Mouse (Mus musculus) right cerebral cortex, adult 18-20 months (tissue): ENCODE measurements around the gene Fthl17d.
"Not testable (repeated sequence)": the region's sequence is repeated elsewhere in the genome, so short reads cannot be mapped to it uniquely, and the experiment has no call there.

Experiments used
- DNase-seq: peaks from one replicate; pipeline ENCODE4 v3.0.0; 2022; ENCODE audit warnings: mixed read lengths

The Fthl17d gene

GRCm38 (mm10) chrX:8986655-8987054 is at the start of gene Fthl17d:
TSS of gene Fthl17d (minus strand) at chrX:8986755.
- not testable (repeated sequence) for DNase-seq

GRCm38 (mm10) chrX:9033193-9033592 is 46.6 kb upstream of the Fthl17d start, which contains the start of gene Fthl17e:
TSS of gene Fthl17e (plus strand) at chrX:9033493.
- not testable (repeated sequence) for DNase-seq

GRCm38 (mm10) chrX:9019481-9019880 is 32.9 kb upstream of the Fthl17d start:
- DNase-seq = no peak

- DNase-seq = no peak
These were observed 29.5 kb upstream of the Fthl17d start for GRCm38 (mm10) chrX:9016079-9016478.

- DNase-seq = not testable (repeated sequence)
These were observed 10.1 kb downstream of the Fthl17d start, which contains the start of gene Fthl17c for GRCm38 (mm10) chrX:8976459-8976858. TSS of gene Fthl17c (minus strand) at chrX:8976559.

GRCm38 (mm10) chrX:8964618-8965017 is 21.9 kb downstream of the Fthl17d start:
- DNase-seq = peak; percentile 5

- DNase-seq = not testable (repeated sequence)
These were observed 23.7 kb downstream of the Fthl17d start, which contains the start of gene Fthl17b for GRCm38 (mm10) chrX:8962875-8963274. TSS of gene Fthl17b (minus strand) at chrX:8962975.

- peak; percentile 83 for DNase-seq
These were observed 38.3 kb downstream of the Fthl17d start for GRCm38 (mm10) chrX:8948130-8948805.

GRCm38 (mm10) chrX:8944041-8944440 is 42.5 kb downstream of the Fthl17d start:
- DNase-seq = no peak
